Mouse (Mus musculus) G1E (cell line): ENCODE data around the gene Ppp1r12b.

Source experiments
- CTCF ChIP-seq: IDR thresholded peaks from 2 replicates; pipeline ENCODE4 v1.5.1; 2012; ENCODE audit warnings: low read depth, low read length, inconsistent platforms, mixed read lengths
- GATA1 ChIP-seq: IDR thresholded peaks from 2 replicates; pipeline ENCODE4 v1.6.1; 2012; ENCODE audit warnings: borderline replicate concordance, low read length, inconsistent platforms, mixed read lengths
- POLR2AphosphoS5 ChIP-seq: IDR thresholded peaks from 2 replicates; pipeline ENCODE4 v1.6.1; 2012; ENCODE audit warnings: low read depth, low read length, inconsistent platforms; ENCODE audit not compliant: insufficient replicate concordance
- TAL1 ChIP-seq: conservative IDR thresholded peaks from 2 replicates; pipeline ENCODE4 v1.6.1; 2012; ENCODE audit warnings: low read depth, low read length, inconsistent platforms, mixed read lengths

DNA sequence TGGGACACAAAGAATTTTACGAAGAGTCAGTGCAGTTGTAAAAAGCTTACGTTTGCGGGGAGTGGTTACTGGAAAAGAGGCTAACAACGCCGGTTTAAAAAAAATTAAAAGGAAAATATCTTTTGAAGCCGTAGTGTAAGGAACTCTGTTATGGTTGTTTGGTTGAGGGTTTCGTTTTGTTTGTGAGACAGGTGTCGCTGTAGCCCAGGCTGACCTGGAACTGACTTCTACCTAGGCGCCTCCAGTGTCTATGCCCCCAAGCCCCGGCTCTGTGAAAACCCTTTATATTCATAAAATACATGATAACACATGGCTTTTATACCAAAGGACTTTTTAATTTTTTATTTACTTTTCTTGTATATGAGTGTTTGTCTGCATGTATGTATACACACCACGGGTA, 7.1 kb upstream of the Ppp1r12b start:
- no peak for TF ChIP-seq GATA1
- TF ChIP-seq CTCF = no peak
- no peak for TF ChIP-seq TAL1
- TF ChIP-seq POLR2AphosphoS5 = no peak
